Comparison of ENCODE assay signal across 8 mouse cellular contexts in genomic region chr1:177443724-177444482, GRCm38 (mm10). TPM values are rescaled to one million over a fixed set of nuclear protein-coding genes. Genes with fewer than 3 reads are reported as not detected.
A peak's percentile ranks its signal among the peaks of the same experiment; 100 is the strongest.
DNase-seq lines count a peak whose midpoint lies in the region; ATAC-seq and TF ChIP-seq lines count a peak whose summit lies in the region.

No protein-coding gene starts in this region.

- TF ChIP-seq POLR2A in bone marrow macrophage, adult 2 months (IDR thresholded peaks at IDR 0.05; ENCODE audit: borderline replicate concordance, low read depth, low read length) = no peak

- H3K4me3 ChIP-seq in kidney, embryonic 16.5 days (ENCODE audit: low read length) = peak overlapping the region; percentile 64
- H3K4me3 ChIP-seq in bone marrow macrophage, adult 2 months (ENCODE audit: insufficient read depth, low read length) = peak overlapping the region; percentile 74
- peak overlapping the region; percentile 88 for H3K4me3 ChIP-seq in hindbrain, embryonic 12.5 days
- H3K4me3 ChIP-seq in midbrain, embryonic 14.5 days (replicated peaks; ENCODE audit: low read depth, low read length) = peak overlapping the region; percentile 62

- H3K4me2 ChIP-seq in kidney, embryonic 16.5 days (replicated peaks; ENCODE audit: low read depth, low read length) = peak overlapping the region; percentile 81
- peak overlapping the region; percentile 74 for H3K4me2 ChIP-seq in hindbrain, embryonic 12.5 days (replicated peaks)
- H3K4me2 ChIP-seq in midbrain, embryonic 14.5 days (ENCODE audit: low read length) = peak overlapping the region; percentile 89

- no peaks in the 10 kb centered on the region for H3K9me3 ChIP-seq in kidney, embryonic 16.5 days (ENCODE audit: low read length)
- H3K9me3 ChIP-seq in hindbrain, embryonic 12.5 days (replicated peaks) = no peaks in the 10 kb centered on the region
- no peaks in the 10 kb centered on the region for H3K9me3 ChIP-seq in midbrain, embryonic 14.5 days (ENCODE audit: control insufficient read depth, low read length)

- WGBS in kidney, embryonic 16.5 days = 43% methylated on average over 9 of the region's 9 CpGs
- 13% methylated on average over 9 of the region's 9 CpGs for WGBS in hindbrain, embryonic 12.5 days
- 12% methylated on average over 9 of the region's 9 CpGs for WGBS in midbrain, embryonic 14.5 days

- no peak for TF ChIP-seq CTCF in bone marrow macrophage, adult 2 months (IDR thresholded peaks at IDR 0.05; ENCODE audit: low read depth, low read length)

- ATAC-seq in kidney, embryonic 16.5 days (ENCODE audit: low FRiP score, low TSS enrichment) = no peak
- ATAC-seq in hindbrain, embryonic 12.5 days (ENCODE audit: low FRiP score) = no peak
- ATAC-seq in midbrain, embryonic 14.5 days (ENCODE audit: low FRiP score, low TSS enrichment) = no peak

- H3K4me1 ChIP-seq in kidney, embryonic 16.5 days (ENCODE audit: insufficient read depth, low read length) = peaks cover 36% of the 10 kb centered on the region
- peaks cover 15% of the 10 kb centered on the region for H3K4me1 ChIP-seq in bone marrow macrophage, adult 2 months (ENCODE audit: control insufficient read depth, insufficient read depth, low read length)
- peaks cover 45% of the 10 kb centered on the region for H3K4me1 ChIP-seq in hindbrain, embryonic 12.5 days
- H3K4me1 ChIP-seq in midbrain, embryonic 14.5 days (ENCODE audit: control insufficient read depth, insufficient read depth, low read length) = peaks cover 35% of the 10 kb centered on the region

- peak overlapping the region; percentile 91 for H3K9ac ChIP-seq in kidney, embryonic 16.5 days (replicated peaks; ENCODE audit: low read length)
- peak overlapping the region; percentile 98 for H3K9ac ChIP-seq in hindbrain, embryonic 12.5 days
- peak overlapping the region; percentile 89 for H3K9ac ChIP-seq in midbrain, embryonic 14.5 days (replicated peaks; ENCODE audit: low read length)

- peaks cover 13% of the 10 kb centered on the region for H3K36me3 ChIP-seq in kidney, embryonic 16.5 days (ENCODE audit: insufficient read depth, low read length)
- H3K36me3 ChIP-seq in hindbrain, embryonic 12.5 days = peaks cover 12% of the 10 kb centered on the region
- peaks cover 15% of the 10 kb centered on the region for H3K36me3 ChIP-seq in midbrain, embryonic 14.5 days (ENCODE audit: control insufficient read depth, insufficient read depth, low read length)

- no peak for DNase-seq in kidney, adult 18-20 months
- no peak for DNase-seq in midbrain, embryonic 14.5 days
- DNase-seq in cerebellum, adult 11-12 months = no peak
- DNase-seq in testis, postnatal 14 days (ENCODE audit: low spot score) = no peak
- DNase-seq in right cerebral cortex, postnatal 14 days = no peak

- no peaks in the 10 kb centered on the region for H3K27me3 ChIP-seq in kidney, embryonic 16.5 days (ENCODE audit: insufficient read depth, low read length)
- H3K27me3 ChIP-seq in hindbrain, embryonic 12.5 days = no peaks in the 10 kb centered on the region
- H3K27me3 ChIP-seq in midbrain, embryonic 14.5 days (ENCODE audit: control insufficient read depth, insufficient read depth, low read length) = no peaks in the 10 kb centered on the region

- no peak overlapping the region for H3K27ac ChIP-seq in kidney, embryonic 16.5 days (ENCODE audit: low read length)
- no peak overlapping the region for H3K27ac ChIP-seq in bone marrow macrophage, adult 2 months (ENCODE audit: insufficient read depth, low read depth, low read length)
- H3K27ac ChIP-seq in hindbrain, embryonic 12.5 days = peak overlapping the region; percentile 100
- H3K27ac ChIP-seq in midbrain, embryonic 14.5 days (replicated peaks; ENCODE audit: low read depth, low read length) = peak overlapping the region; percentile 99

RNA-seq across cellular contexts. Expression of gene Zbtb18, which starts 1.8 kb away (rescaled TPM):
- polyA plus RNA-seq in kidney, embryonic 16.5 days (2015; fragmentation: Nextera tagmentation; extraction: Ambion mirVana) = 1.4 and 1.6 TPM in 2 replicates
- 22.4 and 32.3 TPM in 2 replicates for polyA plus RNA-seq in bone marrow macrophage, adult 2 months (2012; ENCODE audit: insufficient read depth, insufficient read length, missing spikeins)
- polyA plus RNA-seq in hindbrain, embryonic 12.5 days (2016; fragmentation: Nextera tagmentation; extraction: Ambion mirVana) = 10.0 and 10.8 TPM in 2 replicates
- polyA plus RNA-seq in midbrain, embryonic 14.5 days (2014; fragmentation: Nextera tagmentation; extraction: Ambion mirVana) = 11.9 and 13.4 TPM in 2 replicates

Comparison
In these comparisons a context has a peak if more than half of its experiments do, and no peak if none do; other contexts are left out.
1. H3K27ac ChIP-seq: peak in hindbrain, embryonic 12.5 days (single experiment) and midbrain, embryonic 14.5 days (single experiment); none in kidney, embryonic 16.5 days (single experiment) and bone marrow macrophage, adult 2 months (single experiment).
2. Peak in every context shown above with its lines, with median percentiles within 50 percentile points of each other: H3K4me2 ChIP-seq, H3K4me3 ChIP-seq and H3K9ac ChIP-seq.